Mouse (Mus musculus): ENCODE data around the gene Klhl21. TPM values are rescaled to one million over a fixed set of nuclear protein-coding genes. Genes with fewer than 3 reads are reported as not detected.

The Klhl21 gene
- polyA plus RNA-seq, 2 experiments: 11.0 to 18.8 TPM

DNA sequence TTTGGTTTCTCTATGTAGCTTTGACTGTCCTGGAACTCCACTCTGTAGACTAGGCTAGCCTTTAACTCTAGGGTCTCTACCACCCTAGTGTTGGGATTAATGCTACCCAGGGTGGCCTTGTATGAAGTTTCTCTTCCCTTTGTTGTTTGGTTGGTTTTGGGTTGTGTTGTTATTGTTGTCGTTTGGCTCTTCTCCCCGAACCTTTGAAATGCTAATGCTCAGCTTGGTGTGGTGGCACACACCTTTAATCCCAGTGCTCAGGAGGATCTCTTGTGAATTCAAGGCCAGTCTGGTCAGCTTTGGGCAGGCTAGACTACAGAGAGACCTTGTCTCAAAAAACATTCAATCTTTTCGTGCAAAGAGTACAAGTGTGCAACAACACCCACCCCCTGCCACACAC is 34.6 kb downstream of the Klhl21 start:
- no peak for TF ChIP-seq POLR2A (IDR thresholded peaks at IDR 0.05; ENCODE audit: borderline replicate concordance, extremely low read depth, insufficient read depth, insufficient read length)
- DNase-seq (ENCODE audit: low spot score) (no peak), ATAC-seq (ENCODE audit: low FRiP score, low read depth) (no peak)
- Histone ChIP-seq H3K4me2 (replicated peaks; ENCODE audit: low read depth, low read length, severe bottlenecking) (no peak overlapping the region), H3K4me1 (ENCODE audit: control insufficient read depth, insufficient read depth, low read length) (peaks cover 9% of the 10 kb centered on the region), H3K27ac (replicated peaks; ENCODE audit: low read depth, low read length) (no peak overlapping the region), H3K9me3 (ENCODE audit: control insufficient read depth, low read length) (no peaks in the 10 kb centered on the region), H3K27me3 (ENCODE audit: control insufficient read depth, insufficient read depth, low read length) (no peaks in the 10 kb centered on the region), H3K9ac (ENCODE audit: low read depth, low read length, severe bottlenecking) (no peak overlapping the region), H3K4me3 (replicated peaks; ENCODE audit: low read length) (no peak overlapping the region), H3K36me3 (ENCODE audit: control insufficient read depth, insufficient read depth, low read length) (peaks cover 71% of the 10 kb centered on the region)
- 86% methylated on average over 3 of the region's 3 CpGs for WGBS

DNA sequence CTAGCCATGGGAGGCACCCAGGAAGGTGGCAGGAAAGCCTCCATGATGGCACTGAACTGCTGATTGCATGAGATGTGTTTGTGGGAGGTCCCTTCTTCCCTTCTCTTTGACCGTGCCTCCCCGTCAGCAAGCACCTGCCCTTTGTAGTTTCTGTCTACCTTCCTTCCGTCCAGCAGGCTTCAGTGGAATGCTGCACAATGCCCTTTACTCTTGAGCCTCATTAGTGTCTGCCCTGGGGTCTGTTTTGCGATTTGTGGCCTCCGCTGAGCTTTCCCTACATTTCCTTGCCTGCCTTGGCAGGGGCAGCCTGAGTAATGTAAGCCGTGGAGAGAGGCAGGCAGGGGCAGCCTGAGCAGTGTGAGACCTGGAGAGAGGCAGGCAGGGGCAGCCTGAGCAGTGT is 36.0 kb downstream of the Klhl21 start:
- Histone ChIP-seq H3K9ac (ENCODE audit: low read depth, low read length, severe bottlenecking) (no peak overlapping the region), H3K4me3 (replicated peaks; ENCODE audit: low read length) (no peak overlapping the region), H3K36me3 (ENCODE audit: control insufficient read depth, insufficient read depth, low read length) (peaks cover 76% of the 10 kb centered on the region), H3K27me3 (ENCODE audit: control insufficient read depth, insufficient read depth, low read length) (no peaks in the 10 kb centered on the region), H3K4me1 (ENCODE audit: control insufficient read depth, insufficient read depth, low read length) (peaks cover 6% of the 10 kb centered on the region; the same call in 1 of the 2 replicates), H3K27ac (replicated peaks; ENCODE audit: low read depth, low read length) (no peak overlapping the region), H3K9me3 (ENCODE audit: control insufficient read depth, low read length) (no peaks in the 10 kb centered on the region), H3K4me2 (replicated peaks; ENCODE audit: low read depth, low read length, severe bottlenecking) (no peak overlapping the region)
- 60% methylated on average over 6 of the region's 6 CpGs for WGBS
- DNase-seq (ENCODE audit: low spot score) (no peak), ATAC-seq (ENCODE audit: low FRiP score, low read depth) (no peak)
- TF ChIP-seq POLR2A (IDR thresholded peaks at IDR 0.05; ENCODE audit: borderline replicate concordance, extremely low read depth, insufficient read depth, insufficient read length): no peak

DNA sequence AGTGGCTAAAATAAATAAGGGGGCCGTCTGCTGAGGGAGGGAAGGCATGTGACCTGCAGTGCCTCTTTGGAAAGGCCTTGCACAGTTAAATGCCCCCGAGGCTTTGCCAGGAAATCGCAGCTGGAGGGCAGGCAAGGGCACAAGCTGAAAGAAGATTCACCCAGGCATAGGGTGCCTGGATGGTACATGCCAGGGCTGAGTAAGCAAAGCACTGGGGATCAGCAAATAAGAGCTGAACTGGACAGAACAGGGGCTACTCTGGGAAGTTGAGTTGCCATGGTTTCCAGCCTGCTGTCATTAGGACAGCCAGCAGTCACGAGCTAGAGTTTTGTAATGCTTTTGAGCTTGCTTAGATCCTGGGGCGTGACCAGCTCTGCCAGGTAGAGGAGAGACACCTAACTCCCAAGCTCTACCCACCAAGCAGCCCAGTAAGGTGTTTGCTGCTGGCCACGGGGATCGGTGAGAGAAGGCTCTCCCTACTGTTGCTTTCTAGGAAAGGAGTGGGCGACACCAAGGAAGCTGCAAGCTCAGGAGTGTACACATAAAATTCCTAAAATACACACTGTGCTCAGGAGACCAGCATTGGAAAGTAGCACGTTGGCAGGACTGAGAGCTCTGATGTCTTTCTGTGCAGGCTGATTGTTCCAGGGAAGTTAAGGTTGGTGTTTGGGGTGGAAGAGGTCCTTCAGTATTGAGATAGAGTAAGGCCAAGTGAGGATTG is 53.9 kb downstream of the Klhl21 start:
- DNase-seq (ENCODE audit: low spot score) (no peak), ATAC-seq (ENCODE audit: low FRiP score, low read depth) (no peak)
- H3K27me3 ChIP-seq (ENCODE audit: control insufficient read depth, insufficient read depth, low read length): no peaks in the 10 kb centered on the region
- no peaks in the 10 kb centered on the region for H3K9me3 ChIP-seq (ENCODE audit: control insufficient read depth, low read length)
- H3K4me1 ChIP-seq (ENCODE audit: control insufficient read depth, insufficient read depth, low read length): no peaks in the 10 kb centered on the region
- no peak overlapping the region for H3K4me2 ChIP-seq (replicated peaks; ENCODE audit: low read depth, low read length, severe bottlenecking)
- peaks cover 40% of the 10 kb centered on the region for H3K36me3 ChIP-seq (ENCODE audit: control insufficient read depth, insufficient read depth, low read length)
- TF ChIP-seq POLR2A (IDR thresholded peaks at IDR 0.05; ENCODE audit: borderline replicate concordance, extremely low read depth, insufficient read depth, insufficient read length): no peak
- H3K9ac ChIP-seq (ENCODE audit: low read depth, low read length, severe bottlenecking): no peak overlapping the region
- WGBS: 72% methylated on average over 9 of the region's 9 CpGs
- H3K4me3 ChIP-seq (replicated peaks; ENCODE audit: low read length): no peak overlapping the region
- no peak overlapping the region for H3K27ac ChIP-seq (replicated peaks; ENCODE audit: low read depth, low read length)

DNA sequence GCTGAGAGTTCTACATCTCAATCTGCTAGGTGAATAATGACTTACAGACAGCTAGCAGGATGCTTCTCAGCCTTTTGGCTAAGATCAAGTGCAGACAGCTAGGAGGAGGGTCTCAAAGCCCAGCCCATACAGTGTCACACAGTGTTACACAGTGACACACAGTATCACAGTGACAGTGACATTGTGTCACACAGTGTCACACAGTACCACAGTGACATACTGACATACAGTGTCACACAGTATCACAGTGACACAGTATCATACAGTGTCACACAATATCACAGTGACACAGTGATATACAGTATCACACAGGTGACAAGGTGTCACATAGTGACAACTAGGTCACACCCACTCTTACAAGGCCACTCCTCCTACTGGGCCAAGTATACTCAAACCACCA is 58.7 kb downstream of the Klhl21 start:
- DNase-seq (ENCODE audit: low spot score) (no peak), ATAC-seq (ENCODE audit: low FRiP score, low read depth) (no peak)
- H3K9ac ChIP-seq (ENCODE audit: low read depth, low read length, severe bottlenecking): no peak overlapping the region
- H3K36me3 ChIP-seq (ENCODE audit: control insufficient read depth, insufficient read depth, low read length): peaks cover under 1% of the 10 kb centered on the region
- no peaks in the 10 kb centered on the region for H3K9me3 ChIP-seq (ENCODE audit: control insufficient read depth, low read length)
- H3K27ac ChIP-seq (replicated peaks; ENCODE audit: low read depth, low read length): no peak overlapping the region
- H3K4me3 ChIP-seq (replicated peaks; ENCODE audit: low read length): no peak overlapping the region
- 0 out of 2 replicates have a peak, but pooled peaks cover 7% of the 10 kb centered on the region for H3K4me1 ChIP-seq (ENCODE audit: control insufficient read depth, insufficient read depth, low read length)
- no peak overlapping the region for H3K4me2 ChIP-seq (replicated peaks; ENCODE audit: low read depth, low read length, severe bottlenecking)
- no peak for TF ChIP-seq POLR2A (IDR thresholded peaks at IDR 0.05; ENCODE audit: borderline replicate concordance, extremely low read depth, insufficient read depth, insufficient read length)
- H3K27me3 ChIP-seq (ENCODE audit: control insufficient read depth, insufficient read depth, low read length): no peaks in the 10 kb centered on the region

Other genes starting within 250 kb of the Klhl21 start
- 28.6 and 29.2 TPM in 2 replicates for gene Camta1, start 146.9 kb upstream of the Klhl21 start, polyA plus RNA-seq (2012; rRNA removed)
- gene Camta1, start 146.9 kb upstream of the Klhl21 start, polyA plus RNA-seq (2014; fragmentation: Nextera tagmentation; extraction: Ambion mirVana): 78.8 and 91.1 TPM in 2 replicates
- 56.9 and 73.1 TPM in 2 replicates for gene Dnajc11, start 75.1 kb upstream of the Klhl21 start, polyA plus RNA-seq (2012; rRNA removed)
- 50.9 and 52.5 TPM in 2 replicates for gene Dnajc11, start 75.1 kb upstream of the Klhl21 start, polyA plus RNA-seq (2014; fragmentation: Nextera tagmentation; extraction: Ambion mirVana)
- 60.6 and 61.6 TPM in 2 replicates for gene Thap3, start 19.8 kb upstream of the Klhl21 start, polyA plus RNA-seq (2012; rRNA removed)
- gene Thap3, start 19.8 kb upstream of the Klhl21 start, polyA plus RNA-seq (2014; fragmentation: Nextera tagmentation; extraction: Ambion mirVana): 36.1 and 37.5 TPM in 2 replicates
- 35.1 and 40.5 TPM in 2 replicates for gene Phf13, start 12.5 kb upstream of the Klhl21 start, polyA plus RNA-seq (2012; rRNA removed)
- 33.7 and 37.1 TPM in 2 replicates for gene Phf13, start 12.5 kb upstream of the Klhl21 start, polyA plus RNA-seq (2014; fragmentation: Nextera tagmentation; extraction: Ambion mirVana)
- gene Zbtb48, start 18.9 kb downstream of the Klhl21 start, polyA plus RNA-seq (2012; rRNA removed): 31.2 and 41.5 TPM in 2 replicates
- 25.4 and 27.4 TPM in 2 replicates for gene Zbtb48, start 18.9 kb downstream of the Klhl21 start, polyA plus RNA-seq (2014; fragmentation: Nextera tagmentation; extraction: Ambion mirVana)
- 1.0 and 1.7 TPM in 2 replicates for gene Tas1r1, start 29.8 kb downstream of the Klhl21 start, polyA plus RNA-seq (2012; rRNA removed)
- 0.93 and 1.3 TPM in 2 replicates for gene Tas1r1, start 29.8 kb downstream of the Klhl21 start, polyA plus RNA-seq (2014; fragmentation: Nextera tagmentation; extraction: Ambion mirVana)
- 28.5 and 33.4 TPM in 2 replicates for gene Nol9, start 30.5 kb downstream of the Klhl21 start, polyA plus RNA-seq (2012; rRNA removed)
- 25.9 and 32.2 TPM in 2 replicates for gene Nol9, start 30.5 kb downstream of the Klhl21 start, polyA plus RNA-seq (2014; fragmentation: Nextera tagmentation; extraction: Ambion mirVana)
- 25.0 and 36.2 TPM in 2 replicates for gene Plekhg5, start 63.7 kb downstream of the Klhl21 start, polyA plus RNA-seq (2012; rRNA removed)
- gene Plekhg5, start 63.7 kb downstream of the Klhl21 start, polyA plus RNA-seq (2014; fragmentation: Nextera tagmentation; extraction: Ambion mirVana): 14.1 and 16.9 TPM in 2 replicates
- 5.6 and 6.0 TPM in 2 replicates for gene Tnfrsf25, start 107.1 kb downstream of the Klhl21 start, polyA plus RNA-seq (2012; rRNA removed)
- 1.0 TPM in 2 replicates for gene Tnfrsf25, start 107.1 kb downstream of the Klhl21 start, polyA plus RNA-seq (2014; fragmentation: Nextera tagmentation; extraction: Ambion mirVana)
- gene Espn, start 143.6 kb downstream of the Klhl21 start, polyA plus RNA-seq (2012; rRNA removed): 1.7 TPM in 2 replicates
- gene Espn, start 143.6 kb downstream of the Klhl21 start, polyA plus RNA-seq (2014; fragmentation: Nextera tagmentation; extraction: Ambion mirVana): 1.4 and 1.7 TPM in 2 replicates
- 0.03 and 0.04 TPM in 2 replicates for gene Hes2, start 150.1 kb downstream of the Klhl21 start, polyA plus RNA-seq (2012; rRNA removed)
- not detected in 2 replicates for gene Hes2, start 150.1 kb downstream of the Klhl21 start, polyA plus RNA-seq (2014; fragmentation: Nextera tagmentation; extraction: Ambion mirVana)
- 47.7 and 50.3 TPM in 2 replicates for gene Acot7, start 169.3 kb downstream of the Klhl21 start, polyA plus RNA-seq (2012; rRNA removed)
- 47.3 and 48.4 TPM in 2 replicates for gene Acot7, start 169.3 kb downstream of the Klhl21 start, polyA plus RNA-seq (2014; fragmentation: Nextera tagmentation; extraction: Ambion mirVana)

Data from limb, embryonic 14.5 days (tissue).